Mouse (Mus musculus) bone marrow macrophage, adult 2 months (primary cell): ENCODE results near the gene Xpo6.

ENCODE experiments used
- CTCF ChIP-seq: IDR thresholded peaks from 2 replicates; pipeline ENCODE4 v1.5.1; 2012; ENCODE audit warnings: low read depth, mild to moderate bottlenecking, low read length, moderate library complexity
- POLR2A ChIP-seq: IDR thresholded peaks from 2 replicates; pipeline ENCODE4 v1.6.1; 2012; ENCODE audit warnings: mild to moderate bottlenecking, low read depth, low read length, borderline replicate concordance

DNA sequence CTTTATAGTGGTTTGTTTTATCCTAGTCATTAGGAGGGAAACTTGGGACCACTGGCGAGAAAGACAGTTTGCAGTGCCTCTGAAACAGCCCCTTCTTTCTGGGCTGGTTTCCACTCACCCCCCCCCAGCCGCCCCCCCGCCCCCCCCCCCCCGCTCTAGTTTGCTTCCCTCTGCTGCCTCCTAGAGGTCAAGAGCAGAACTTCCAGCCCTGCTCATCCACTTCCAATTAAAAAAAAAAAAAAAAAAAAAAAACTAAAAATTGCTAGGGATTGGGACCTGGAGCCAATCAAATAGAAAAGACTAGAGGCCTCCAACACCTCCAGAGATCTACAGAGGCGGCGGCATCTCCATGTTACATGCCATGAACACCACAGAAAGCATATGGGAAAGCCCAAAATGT is 112.1 kb downstream of the Xpo6 start:
- TF ChIP-seq CTCF = no peak
- no peak for TF ChIP-seq POLR2A
